Mouse (Mus musculus) bone marrow, adult 2 months (tissue): Measurements from ENCODE around the gene A630095N17Rik.

Experiments used
- CTCF ChIP-seq: fragments of 200-500 bp; IDR thresholded peaks from 2 replicates; pipeline ENCODE4 v1.5.1; 2011; ENCODE audit warnings: low read length, control low read depth; ENCODE audit not compliant: control insufficient read depth, insufficient read depth
- POLR2A ChIP-seq: fragments of 200-500 bp; IDR thresholded peaks from 2 replicates; pipeline ENCODE4 v1.6.1; 2011; ENCODE audit warnings: low read depth, mild to moderate bottlenecking, control low read depth, low read length, borderline replicate concordance; ENCODE audit not compliant: control insufficient read depth

DNA sequence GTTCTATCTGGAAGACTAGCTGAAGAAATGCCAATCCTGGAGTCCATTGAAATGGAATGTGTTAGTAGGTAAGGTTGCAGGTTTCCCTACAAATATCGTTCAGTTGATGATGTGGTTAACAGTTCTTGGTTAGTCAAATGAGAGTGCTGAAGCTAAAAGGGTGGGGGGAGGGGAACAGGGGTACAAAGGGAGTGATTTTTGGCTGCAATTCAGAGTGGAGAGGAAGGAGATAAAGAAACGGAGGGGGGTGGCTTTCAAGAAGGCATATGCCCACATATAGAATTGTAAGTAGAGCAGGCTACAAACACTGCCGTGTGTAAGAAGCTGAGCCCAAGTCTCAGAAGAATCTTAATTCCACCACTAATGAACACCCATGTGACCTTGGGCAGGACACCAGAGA lies 6.4 kb downstream of the A630095N17Rik start:
- TF ChIP-seq CTCF (no peak), POLR2A (no peak)
